Mouse (Mus musculus): Measurements from ENCODE around the gene Iqcf6. TPM values are rescaled to one million over a fixed set of nuclear protein-coding genes. Genes with fewer than 3 reads are reported as not detected.

Gene Iqcf6
- polyA plus RNA-seq, 1 experiment from 2014 or later = not detected

- TF ChIP-seq CTCF (IDR thresholded peaks at IDR 0.05; ENCODE audit: low read depth) (no peak), EP300 (optimal IDR thresholded peaks at IDR 0.05) (no peak)
- WGBS = 35% methylated on average over 5 of the region's 5 CpGs
- DNase-seq (ENCODE audit: low spot score) (no peak), ATAC-seq (ENCODE audit: low FRiP score, low TSS enrichment) (no peak)
- no peak overlapping the region for H3K9ac ChIP-seq (ENCODE audit: low read length)
- H3K4me2 ChIP-seq (replicated peaks; ENCODE audit: low read depth) = no peak overlapping the region
- no peaks in the 10 kb centered on the region for H3K4me1 ChIP-seq (replicated peaks; ENCODE audit: control insufficient read depth, insufficient read depth)
- H3K4me3 ChIP-seq (ENCODE audit: low read depth, low read length) = no peak overlapping the region
- peaks cover 29% of the 10 kb centered on the region for H3K36me3 ChIP-seq (ENCODE audit: control insufficient read depth, insufficient read depth, low read length)
- H3K27me3 ChIP-seq (ENCODE audit: control insufficient read depth, insufficient read depth, low read length) = peaks cover 7% of the 10 kb centered on the region; the same call in 1 of the 2 replicates
- H3K9me3 ChIP-seq (ENCODE audit: control insufficient read depth, low read length) = no peaks in the 10 kb centered on the region
- no peak overlapping the region for H3K27ac ChIP-seq (replicated peaks)
Observed at GRCm38 (mm10) chr9:106657592-106657991, 31.2 kb downstream of the Iqcf6 start.

- DNase-seq (ENCODE audit: low spot score) (no peak), ATAC-seq (ENCODE audit: low FRiP score, low TSS enrichment) (no peak)
- Histone ChIP-seq H3K4me2 (replicated peaks; ENCODE audit: low read depth) (no peak overlapping the region), H3K27ac (replicated peaks) (no peak overlapping the region), H3K4me3 (ENCODE audit: low read depth, low read length) (no peak overlapping the region), H3K4me1 (replicated peaks; ENCODE audit: control insufficient read depth, insufficient read depth) (no peaks in the 10 kb centered on the region), H3K36me3 (ENCODE audit: control insufficient read depth, insufficient read depth, low read length) (peaks cover 34% of the 10 kb centered on the region), H3K9ac (ENCODE audit: low read length) (no peak overlapping the region), H3K9me3 (ENCODE audit: control insufficient read depth, low read length) (no peaks in the 10 kb centered on the region), H3K27me3 (ENCODE audit: control insufficient read depth, insufficient read depth, low read length) (peaks cover 7% of the 10 kb centered on the region; the same call in 1 of the 2 replicates)
- TF ChIP-seq CTCF (IDR thresholded peaks at IDR 0.05; ENCODE audit: low read depth) (no peak), EP300 (optimal IDR thresholded peaks at IDR 0.05) (no peak)
- 66% methylated on average over 7 of the region's 7 CpGs for WGBS
Observed at GRCm38 (mm10) chr9:106659441-106659840, 33.1 kb downstream of the Iqcf6 start.

GRCm38 (mm10) chr9:106659935-106660334 is 33.6 kb downstream of the Iqcf6 start:
- Histone ChIP-seq H3K27me3 (ENCODE audit: control insufficient read depth, insufficient read depth, low read length) (peaks cover 7% of the 10 kb centered on the region; the same call in 1 of the 2 replicates), H3K27ac (replicated peaks) (no peak overlapping the region), H3K9me3 (ENCODE audit: control insufficient read depth, low read length) (no peaks in the 10 kb centered on the region), H3K4me3 (ENCODE audit: low read depth, low read length) (no peak overlapping the region), H3K36me3 (ENCODE audit: control insufficient read depth, insufficient read depth, low read length) (peaks cover 34% of the 10 kb centered on the region), H3K4me2 (replicated peaks; ENCODE audit: low read depth) (no peak overlapping the region), H3K9ac (ENCODE audit: low read length) (no peak overlapping the region), H3K4me1 (replicated peaks; ENCODE audit: control insufficient read depth, insufficient read depth) (no peaks in the 10 kb centered on the region)
- TF ChIP-seq CTCF (IDR thresholded peaks at IDR 0.05; ENCODE audit: low read depth) = no peak
- no peak for TF ChIP-seq EP300 (optimal IDR thresholded peaks at IDR 0.05)
- 82% methylated on average over 1 of the region's 1 CpGs for WGBS
- no peak for ATAC-seq (ENCODE audit: low FRiP score, low TSS enrichment)
- DNase-seq (ENCODE audit: low spot score) = no peak

- WGBS = 85% methylated on average over 6 of the region's 6 CpGs
Observed at GRCm38 (mm10) chr9:106663200-106663599, 36.8 kb downstream of the Iqcf6 start.

GRCm38 (mm10) chr9:106664433-106664832 is 38.1 kb downstream of the Iqcf6 start:
- no peak overlapping the region for H3K4me2 ChIP-seq (replicated peaks; ENCODE audit: low read depth)
- DNase-seq (ENCODE audit: low spot score) (no peak), ATAC-seq (ENCODE audit: low FRiP score, low TSS enrichment) (no peak)
- H3K36me3 ChIP-seq (ENCODE audit: control insufficient read depth, insufficient read depth, low read length) = peaks cover 30% of the 10 kb centered on the region
- no peak overlapping the region for H3K27ac ChIP-seq (replicated peaks)
- H3K4me1 ChIP-seq (replicated peaks; ENCODE audit: control insufficient read depth, insufficient read depth) = no peaks in the 10 kb centered on the region
- H3K4me3 ChIP-seq (ENCODE audit: low read depth, low read length) = no peak overlapping the region
- no peak for TF ChIP-seq EP300 (optimal IDR thresholded peaks at IDR 0.05)
- TF ChIP-seq CTCF (IDR thresholded peaks at IDR 0.05; ENCODE audit: low read depth) = no peak
- H3K9ac ChIP-seq (ENCODE audit: low read length) = no peak overlapping the region
- H3K9me3 ChIP-seq (ENCODE audit: control insufficient read depth, low read length) = no peaks in the 10 kb centered on the region
- 89% methylated on average over 4 of the region's 4 CpGs for whole genome bisulfite sequencing
- no peaks in the 10 kb centered on the region for H3K27me3 ChIP-seq (ENCODE audit: control insufficient read depth, insufficient read depth, low read length)

More at GRCm38 (mm10) chr9:106663200-106663599, 36.8 kb downstream of the Iqcf6 start:
- H3K4me1 ChIP-seq (replicated peaks; ENCODE audit: control insufficient read depth, insufficient read depth) = no peaks in the 10 kb centered on the region
- no peak overlapping the region for H3K4me3 ChIP-seq (ENCODE audit: low read depth, low read length)
- H3K27me3 ChIP-seq (ENCODE audit: control insufficient read depth, insufficient read depth, low read length) = no peaks in the 10 kb centered on the region
- no peak overlapping the region for H3K27ac ChIP-seq (replicated peaks)
- H3K36me3 ChIP-seq (ENCODE audit: control insufficient read depth, insufficient read depth, low read length) = peaks cover 36% of the 10 kb centered on the region
- H3K9me3 ChIP-seq (ENCODE audit: control insufficient read depth, low read length) = no peaks in the 10 kb centered on the region
- no peak overlapping the region for H3K4me2 ChIP-seq (replicated peaks; ENCODE audit: low read depth)
- no peak for ATAC-seq (ENCODE audit: low FRiP score, low TSS enrichment)
- TF ChIP-seq EP300 (optimal IDR thresholded peaks at IDR 0.05) = no peak
- TF ChIP-seq CTCF (IDR thresholded peaks at IDR 0.05; ENCODE audit: low read depth) = no peak
- H3K9ac ChIP-seq (ENCODE audit: low read length) = no peak overlapping the region
- DNase-seq (ENCODE audit: low spot score) = no peak

- Histone ChIP-seq H3K36me3 (ENCODE audit: control insufficient read depth, insufficient read depth, low read length) (peaks cover 30% of the 10 kb centered on the region), H3K9ac (ENCODE audit: low read length) (no peak overlapping the region), H3K4me2 (replicated peaks; ENCODE audit: low read depth) (no peak overlapping the region), H3K27me3 (ENCODE audit: control insufficient read depth, insufficient read depth, low read length) (no peaks in the 10 kb centered on the region), H3K4me3 (ENCODE audit: low read depth, low read length) (no peak overlapping the region), H3K9me3 (ENCODE audit: control insufficient read depth, low read length) (no peaks in the 10 kb centered on the region), H3K4me1 (replicated peaks; ENCODE audit: control insufficient read depth, insufficient read depth) (no peaks in the 10 kb centered on the region), H3K27ac (replicated peaks) (no peak overlapping the region)
- TF ChIP-seq CTCF (IDR thresholded peaks at IDR 0.05; ENCODE audit: low read depth) (no peak), EP300 (optimal IDR thresholded peaks at IDR 0.05) (no peak)
- 84% methylated on average over 6 of the region's 6 CpGs for WGBS
- no peak for DNase-seq (ENCODE audit: low spot score)
- no peak for ATAC-seq (ENCODE audit: low FRiP score, low TSS enrichment)
Observed at GRCm38 (mm10) chr9:106664856-106665255, 38.5 kb downstream of the Iqcf6 start.

Measured in stomach, postnatal 0 days (tissue).